Comparison of ENCODE assay signal across 13 mouse cellular contexts in genomic region chr11:117955621-117956020, GRCm38 (mm10). TPM values are rescaled to one million over a fixed set of nuclear protein-coding genes. Genes with fewer than 3 reads are reported as not detected.
DNase-seq lines count a peak whose midpoint lies in the region; ATAC-seq and TF ChIP-seq lines count a peak whose summit lies in the region.
"Had no signal": no experiment of that assay in that cellular context is flagged by ENCODE, and none has a peak within 500 bp of the region (broad histone marks: within the 10 kb centered on the region; RNA-seq: fewer than 3 reads in every experiment).

No protein-coding gene starts in this region.

- no peak overlapping the region for H3K4me3 ChIP-seq in stomach, embryonic 14.5 days (ENCODE audit: low read depth, low read length)
- no peak overlapping the region for H3K4me3 ChIP-seq in stomach, postnatal 0 days (ENCODE audit: low read depth, low read length)
- H3K4me3 ChIP-seq: erythroblast, embryonic 14.5 days; midbrain, embryonic 13.5 days had no signal

- peak; percentile 31 for DNase-seq in heart, postnatal 4 days
- no peak for DNase-seq in heart, postnatal 10 days
- no peak for DNase-seq in stomach, postnatal 0 days (ENCODE audit: low spot score)
- peak; percentile 50 to 70 for DNase-seq in kidney, postnatal 4 days
- DNase-seq in thymus, postnatal 10 days (ENCODE audit: low spot score in 2 of 2), result no peak
- DNase-seq in urinary bladder, postnatal 10 days (ENCODE audit: low spot score), result no peak
- DNase-seq: cerebellum, postnatal 36 days; gastrocnemius, postnatal 36 days; heart, postnatal 14 days had no signal

- H3K4me2 ChIP-seq in stomach, embryonic 14.5 days (replicated peaks; ENCODE audit: low read depth, low read length), result no peak overlapping the region
- H3K4me2 ChIP-seq in stomach, postnatal 0 days (replicated peaks; ENCODE audit: low read depth), result no peak overlapping the region
- H3K4me2 ChIP-seq: midbrain, embryonic 13.5 days had no signal

- H3K4me1 ChIP-seq in stomach, embryonic 14.5 days (ENCODE audit: control insufficient read depth, insufficient read depth, low read length), result peaks cover 33% of the 10 kb centered on the region
- H3K4me1 ChIP-seq in stomach, postnatal 0 days (replicated peaks; ENCODE audit: control insufficient read depth, insufficient read depth), result peaks cover 15% of the 10 kb centered on the region; the same call in 1 of the 2 replicates

- TF ChIP-seq CTCF in stomach, postnatal 0 days (IDR thresholded peaks at IDR 0.05; ENCODE audit: low read depth), result no peak

- ATAC-seq in stomach, embryonic 14.5 days (ENCODE audit: insufficient number of reproducible peaks, insufficient read depth, low FRiP score, low read depth), result no peak
- no peak for ATAC-seq in stomach, postnatal 0 days (ENCODE audit: low FRiP score, low TSS enrichment)
- ATAC-seq in megakaryocyte-erythroid progenitor cell, adult 5-6 weeks (replicated peaks; ENCODE audit: low FRiP score, low TSS enrichment, poor library complexity, severe bottlenecking), result no peak
- ATAC-seq: midbrain, embryonic 13.5 days had no signal

- 0 out of 2 replicates have a peak overlapping the region, but pooled peaks have one; percentile 4 for H3K27ac ChIP-seq in stomach, embryonic 14.5 days (ENCODE audit: low read length)
- no peak overlapping the region for H3K27ac ChIP-seq in stomach, postnatal 0 days (replicated peaks)
- H3K27ac ChIP-seq: midbrain, embryonic 13.5 days had no signal

- no peaks in the 10 kb centered on the region for H3K27me3 ChIP-seq in stomach, embryonic 14.5 days (ENCODE audit: control insufficient read depth, insufficient read depth, low read length)
- no peaks in the 10 kb centered on the region for H3K27me3 ChIP-seq in stomach, postnatal 0 days (ENCODE audit: control insufficient read depth, insufficient read depth, low read length)

- intact Hi-C loops in heart, postnatal 10 days (cut with DNase I), result no loop called here

- no peaks in the 10 kb centered on the region for H3K36me3 ChIP-seq in stomach, embryonic 14.5 days (ENCODE audit: control insufficient read depth, insufficient read depth, low read length)
- no peaks in the 10 kb centered on the region for H3K36me3 ChIP-seq in stomach, postnatal 0 days (ENCODE audit: control insufficient read depth, insufficient read depth, low read length)
- H3K36me3 ChIP-seq: midbrain, embryonic 13.5 days had no signal

- no peaks in the 10 kb centered on the region for H3K9me3 ChIP-seq in stomach, embryonic 14.5 days (ENCODE audit: control insufficient read depth, low read depth, low read length)
- H3K9me3 ChIP-seq in stomach, postnatal 0 days (ENCODE audit: control insufficient read depth, low read length), result no peaks in the 10 kb centered on the region
- H3K9me3 ChIP-seq: midbrain, embryonic 13.5 days had no signal

- 66% methylated on average over 13 of the region's 13 CpGs for WGBS in stomach, embryonic 14.5 days
- 63% methylated on average over 13 of the region's 13 CpGs for WGBS in stomach, postnatal 0 days

- H3K9ac ChIP-seq in stomach, embryonic 14.5 days (replicated peaks; ENCODE audit: low read depth, low read length), result no peak overlapping the region
- H3K9ac ChIP-seq in stomach, postnatal 0 days (ENCODE audit: low read length), result no peak overlapping the region
- H3K9ac ChIP-seq: midbrain, embryonic 13.5 days had no signal

- no peak for TF ChIP-seq EP300 in stomach, postnatal 0 days (optimal IDR thresholded peaks at IDR 0.05)

RNA-seq across cellular contexts. Expression of gene Socs3, which starts 14.2 kb away (rescaled TPM):
- 1 to 10 TPM; 5.5 TPM for total RNA-seq in heart, postnatal 4 days (2021)
- 1 to 10 TPM; 3.7 to 5.8 TPM for total RNA-seq in heart, postnatal 10 days (2021)
- polyA plus RNA-seq in stomach, embryonic 14.5 days (2014; fragmentation: Nextera tagmentation; extraction: Ambion mirVana), result 9.2 and 11.5 TPM in 2 replicates
- polyA plus RNA-seq in stomach, postnatal 0 days (2015; fragmentation: Nextera tagmentation; extraction: Ambion mirVana), result 13.5 and 15.7 TPM in 2 replicates
- not detected in 2 replicates for total RNA-seq in megakaryocyte-erythroid progenitor cell, adult 5-6 weeks (2014; fragmentation: Nextera tagmentation)
- 2.0 and 3.5 TPM in 2 replicates for total RNA-seq in megakaryocyte-erythroid progenitor cell, adult 5-6 weeks (2017)

RNA-seq across cellular contexts. Expression of gene Pgs1, which starts 30.5 kb away (rescaled TPM):
- 10 to 100 TPM; 25.0 to 26.2 TPM for total RNA-seq in heart, postnatal 4 days (2021)
- total RNA-seq in heart, postnatal 10 days (2021), result 10 to 100 TPM; 21.2 to 23.7 TPM
- 30.6 and 30.8 TPM in 2 replicates for polyA plus RNA-seq in stomach, embryonic 14.5 days (2014; fragmentation: Nextera tagmentation; extraction: Ambion mirVana)
- 28.7 and 29.4 TPM in 2 replicates for polyA plus RNA-seq in stomach, postnatal 0 days (2015; fragmentation: Nextera tagmentation; extraction: Ambion mirVana)
- total RNA-seq in megakaryocyte-erythroid progenitor cell, adult 5-6 weeks (2014; fragmentation: Nextera tagmentation), result 20.5 and 27.5 TPM in 2 replicates
- 5.6 and 6.4 TPM in 2 replicates for total RNA-seq in megakaryocyte-erythroid progenitor cell, adult 5-6 weeks (2017)

Comparison
In these comparisons a context has a peak if more than half of its experiments do, and no peak if none do; other contexts are left out.
1. DNase-seq: peak in heart, postnatal 4 days (single experiment) and kidney, postnatal 4 days (2 of 2); none in heart, postnatal 10 days (0 of 2), stomach, postnatal 0 days (single experiment), thymus, postnatal 10 days (0 of 2) and urinary bladder, postnatal 10 days (single experiment).